Mouse (Mus musculus) testis, adult 2 months (tissue): ENCODE data around the gene Slc25a35.

Experiments
- CTCF ChIP-seq: fragments of 200-500 bp; IDR thresholded peaks from 2 replicates; pipeline ENCODE4 v1.5.1; 2012; ENCODE audit warnings: low read depth, mild to moderate bottlenecking, inconsistent platforms, low read length, moderate library complexity; ENCODE audit not compliant: control insufficient read depth, insufficient read depth, insufficient replicate concordance
- POLR2A ChIP-seq: fragments of 200-500 bp; IDR thresholded peaks from 2 replicates; pipeline ENCODE4 v1.6.1; 2012; ENCODE audit warnings: low read depth, mild to moderate bottlenecking, inconsistent platforms, low read length, moderate library complexity; ENCODE audit not compliant: control insufficient read depth

- TF ChIP-seq CTCF, result peak; percentile 61; the same call in 1 of the 2 replicates
- peak; percentile 98 for TF ChIP-seq POLR2A
These were observed 47.9 kb downstream of the Slc25a35 start, which contains the start of gene Ctc1 for GRCm38 (mm10) chr11:69015644-69016441.
